Mouse (Mus musculus) inflammation-experienced regulatory T-cells (primary cell): ENCODE results near the gene Tmem168. TPM values are rescaled to one million over a fixed set of nuclear protein-coding genes. Genes with fewer than 3 reads are reported as not detected.

Experiments used
- polyA plus RNA-seq, 2 experiments: library from polyadenylated mRNA; unstranded; fragments of 100-300 nt; shearing (Covaris generic); gene quantifications; one replicate each; pipeline ENCODE4 v1.2.1; 2017

The Tmem168 gene
- 10 to 100 TPM; 51.5 to 68.8 TPM for polyA plus RNA-seq

DNA sequence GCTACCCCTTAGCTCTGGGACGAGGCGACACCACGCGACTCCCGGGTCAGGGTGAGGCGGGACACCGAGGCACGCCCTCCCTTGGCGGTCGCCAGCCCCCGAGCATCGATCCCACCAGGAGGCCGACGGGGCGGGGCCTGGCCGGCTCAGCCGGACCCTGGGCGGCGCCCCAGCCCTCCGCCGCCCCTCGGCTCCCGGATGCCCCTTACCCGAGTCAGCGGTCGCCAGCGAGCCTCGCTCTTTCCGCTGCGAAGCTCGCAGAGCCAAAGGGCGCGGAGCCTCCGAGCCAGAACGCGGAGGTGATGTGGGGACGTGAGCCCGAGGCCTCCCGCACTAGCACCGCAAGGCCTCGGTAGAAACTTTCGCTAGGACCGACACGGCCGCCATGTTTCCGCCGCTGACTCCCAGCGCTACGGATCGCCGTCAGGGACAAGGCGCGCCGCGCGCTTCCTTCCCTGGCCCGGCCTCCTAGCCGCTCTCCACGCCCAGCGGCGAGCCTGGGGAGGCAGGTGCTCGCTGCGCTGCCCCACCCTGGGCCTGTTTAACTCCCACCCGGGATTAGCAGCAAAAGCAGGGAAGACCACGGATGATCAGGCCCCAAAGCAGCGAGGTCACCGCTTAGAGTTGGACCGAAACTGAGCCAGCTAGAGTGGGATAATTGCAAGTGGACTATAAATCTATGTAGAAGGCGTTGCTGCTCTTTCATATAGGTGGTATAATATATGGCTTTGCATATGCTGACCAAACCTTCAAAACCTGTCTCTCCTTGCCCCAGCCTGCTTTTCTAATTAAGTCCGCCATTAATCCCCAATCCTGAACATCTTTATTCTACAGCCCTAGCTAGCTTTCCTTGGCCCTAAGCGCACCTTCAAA is at the start of gene Tmem168:
Gene Tmem168 (minus strand): TSS at position 480 of the 873 bp plus-strand sequence.

Other genes with a start within 250 kb of the Tmem168 start
- gene Bmt2, start 69.9 kb upstream of the Tmem168 start, polyA plus RNA-seq, result 10 to 100 TPM; 24.5 to 36.3 TPM
- gene Gpr85, start 231.8 kb upstream of the Tmem168 start, polyA plus RNA-seq, result under 1 TPM in 1 of 2 experiments, not detected in 1; 0.40 TPM